Mouse (Mus musculus) neutrophil, adult 65 days (primary cell): ENCODE measurements around the gene Lhx2. TPM values are rescaled to one million over a fixed set of nuclear protein-coding genes. Genes with fewer than 3 reads are reported as not detected.

Source experiments
- total RNA-seq: library from RNA; stranded (reverse); gene quantifications from 2 replicates; pipeline ENCODE4 v1.2.4, GENCODE M21; 2023

The Lhx2 gene
- not detected in 2 replicates for total RNA-seq

DNA sequence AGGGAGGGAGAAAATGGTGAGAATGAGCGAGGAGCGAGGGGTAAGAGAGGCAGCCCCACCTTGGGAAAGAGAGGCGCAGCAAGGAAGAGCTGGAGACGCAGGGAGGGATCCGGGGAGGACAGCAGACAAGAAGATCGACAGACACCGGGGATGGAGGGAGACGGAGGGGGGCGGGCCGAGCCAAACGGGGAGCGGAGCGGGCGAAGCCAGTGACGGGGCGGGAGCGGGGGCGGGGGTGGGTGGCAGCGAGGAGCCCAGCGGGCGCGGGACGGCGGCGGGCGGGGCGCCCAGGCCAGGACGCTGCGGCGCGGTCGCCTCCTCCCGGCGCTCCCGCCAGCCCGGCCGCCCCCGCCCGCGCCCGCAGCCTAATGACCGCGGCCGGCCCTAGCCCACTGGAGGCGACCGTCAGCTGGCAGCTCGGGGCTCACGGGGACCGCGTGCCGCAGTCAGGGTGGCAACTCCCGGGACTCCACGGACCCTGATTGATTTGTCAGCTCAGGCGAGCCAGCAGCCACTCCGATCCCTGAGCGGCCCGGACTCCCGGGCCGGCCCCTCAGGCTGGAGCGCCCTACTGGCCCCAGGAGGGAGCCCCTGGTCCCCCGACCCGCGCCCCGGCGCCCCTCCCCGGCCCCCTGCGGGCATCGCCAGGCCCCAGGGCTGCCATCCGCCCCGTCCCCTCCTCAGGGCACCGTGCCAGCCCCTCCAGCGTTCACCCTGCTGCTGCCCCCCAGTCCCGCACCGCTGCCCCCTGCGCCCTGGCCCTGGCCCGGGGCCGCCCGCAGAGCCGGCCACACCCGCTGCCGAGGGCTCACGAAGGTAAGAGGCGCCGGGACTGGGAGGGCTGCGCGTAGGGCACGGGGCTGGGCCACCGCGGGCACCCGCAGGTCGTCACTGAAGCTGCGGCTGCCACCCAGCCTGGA lies at the start of gene Lhx2:
Gene Lhx2, plus strand, starts transcription at position 292 of the 920 bp plus-strand sequence.

Other genes starting within 250 kb of the Lhx2 start
- gene Dennd1a, start 51.9 kb upstream of the Lhx2 start, total RNA-seq, result 35.6 and 65.5 TPM in 2 replicates
- gene Nek6, start 172.4 kb downstream of the Lhx2 start, total RNA-seq, result 30.1 and 35.4 TPM in 2 replicates